Mouse (Mus musculus) hindbrain, embryonic 12.5 days (tissue): ENCODE data around the gene Ppp4r3a. TPM values are rescaled to one million over a fixed set of nuclear protein-coding genes. Genes with fewer than 3 reads are reported as not detected.

Source experiments
- ATAC-seq: fragments of 200-750 bp; cut with Nextera tagmentation; 2 replicates; pipeline ENCODE4 v1.8.0; 2017; ENCODE audit warnings: moderate TSS enrichment; ENCODE audit not compliant: low FRiP score
- H3K27ac ChIP-seq: fragments of 300-500 bp; sonication (generic); 2 replicates; pipeline ENCODE4 v1.5.1; 2016; ENCODE audit warnings: mild to moderate bottlenecking
- H3K27me3 ChIP-seq: fragments of 300-500 bp; sonication (generic); 2 replicates; pipeline ENCODE4 v1.6.1; 2016; ENCODE audit warnings: mild to moderate bottlenecking
- H3K36me3 ChIP-seq: fragments of 300-500 bp; sonication (generic); 2 replicates; pipeline ENCODE4 v1.6.1; 2016; ENCODE audit warnings: mild to moderate bottlenecking
- H3K4me1 ChIP-seq: fragments of 300-500 bp; sonication (generic); 2 replicates; pipeline ENCODE4 v1.6.1; 2016
- H3K4me2 ChIP-seq: fragments of 300-500 bp; sonication (generic); replicated peaks from 2 replicates; pipeline ENCODE4 v1.6.1; 2016; ENCODE audit warnings: mild to moderate bottlenecking
- H3K4me3 ChIP-seq: fragments of 300-500 bp; sonication (generic); 2 replicates; pipeline ENCODE4 v1.5.1; 2016; ENCODE audit warnings: mild to moderate bottlenecking
- H3K9ac ChIP-seq: fragments of 300-500 bp; sonication (generic); 2 replicates; pipeline ENCODE4 v1.6.1; 2016; ENCODE audit warnings: mild to moderate bottlenecking, moderate library complexity
- H3K9me3 ChIP-seq: fragments of 300-500 bp; sonication (generic); replicated peaks from 2 replicates; pipeline ENCODE4 v1.6.1; 2016; ENCODE audit warnings: mild to moderate bottlenecking
- WGBS: fragments of 180-500 bp; shearing (Covaris S2); methylation state at CpG from one replicate; pipeline ENCODE4 v1.1.7; 2016; 5-methylcytosine and 5-hydroxymethylcytosine counted together
- polyA plus RNA-seq: library from polyadenylated mRNA; unstranded; fragments of >200 nt; fragmentation: Nextera tagmentation; extraction: Ambion mirVana; gene quantifications from 2 replicates; pipeline ENCODE4 v1.2.1, GENCODE M21; 2016

The Ppp4r3a gene
- polyA plus RNA-seq, 1 experiment from 2014 or later: 67.6 TPM

- peak; percentile 82 for ATAC-seq
- whole genome bisulfite sequencing: 0% methylated on average over 20 of the region's 23 CpGs
- H3K27ac ChIP-seq: peak overlapping the region; percentile 99
- H3K27me3 ChIP-seq: no peaks in the 10 kb centered on the region
- H3K4me1 ChIP-seq: peaks cover 16% of the 10 kb centered on the region
- no peaks in the 10 kb centered on the region for H3K9me3 ChIP-seq
- peak overlapping the region; percentile 98 for H3K4me3 ChIP-seq
- H3K4me2 ChIP-seq: peak overlapping the region; percentile 69
- H3K9ac ChIP-seq: peak overlapping the region; percentile 97
- H3K36me3 ChIP-seq: 0 out of 2 replicates have a peak, but pooled peaks cover 4% of the 10 kb centered on the region
Measured at GRCm38 (mm10) chr12:101083839-101084195, 315 bp upstream of the Ppp4r3a start.

- Histone ChIP-seq H3K27me3 (no peaks in the 10 kb centered on the region), H3K4me1 (peaks cover 18% of the 10 kb centered on the region), H3K27ac (peak overlapping the region; percentile 99), H3K4me3 (peak overlapping the region; percentile 98), H3K9me3 (no peaks in the 10 kb centered on the region), H3K9ac (peak overlapping the region; percentile 97), H3K4me2 (peak overlapping the region; percentile 93), H3K36me3 (peaks cover 9% of the 10 kb centered on the region; the same call in 1 of the 2 replicates)
- peak; percentile 30 for ATAC-seq
- under 1% methylated on average over 67 of the region's 69 CpGs for WGBS
Measured at GRCm38 (mm10) chr12:101082296-101083075, 1.0 kb downstream of the Ppp4r3a start.

DNA sequence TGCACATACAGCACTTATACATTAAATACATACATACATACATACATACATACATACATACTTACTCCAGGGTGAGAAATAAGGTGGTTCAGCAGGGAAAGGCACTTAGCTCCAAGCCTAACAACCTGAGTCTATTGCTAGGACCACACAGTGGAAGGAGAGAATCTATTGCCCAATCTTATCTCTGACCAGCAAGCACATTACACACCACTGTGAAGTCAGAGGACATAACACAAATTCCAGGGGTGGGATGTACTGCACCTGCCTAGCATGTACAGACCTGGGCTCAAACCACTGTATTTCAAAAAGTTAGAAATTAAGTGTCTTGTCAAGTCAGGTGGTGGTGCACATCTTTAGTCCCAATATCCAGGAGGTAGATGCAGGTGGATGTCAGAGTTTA is 5.5 kb downstream of the Ppp4r3a start:
- Histone ChIP-seq H3K9me3 (no peaks in the 10 kb centered on the region), H3K4me2 (no peak overlapping the region), H3K4me1 (peaks cover 16% of the 10 kb centered on the region), H3K36me3 (peaks cover 15% of the 10 kb centered on the region), H3K27me3 (no peaks in the 10 kb centered on the region), H3K9ac (no peak overlapping the region), H3K27ac (no peak overlapping the region), H3K4me3 (no peak overlapping the region)
- ATAC-seq: no peak

- 82% methylated on average over 3 of the region's 3 CpGs for WGBS
Measured at GRCm38 (mm10) chr12:101075433-101075832, 8.1 kb downstream of the Ppp4r3a start.

DNA sequence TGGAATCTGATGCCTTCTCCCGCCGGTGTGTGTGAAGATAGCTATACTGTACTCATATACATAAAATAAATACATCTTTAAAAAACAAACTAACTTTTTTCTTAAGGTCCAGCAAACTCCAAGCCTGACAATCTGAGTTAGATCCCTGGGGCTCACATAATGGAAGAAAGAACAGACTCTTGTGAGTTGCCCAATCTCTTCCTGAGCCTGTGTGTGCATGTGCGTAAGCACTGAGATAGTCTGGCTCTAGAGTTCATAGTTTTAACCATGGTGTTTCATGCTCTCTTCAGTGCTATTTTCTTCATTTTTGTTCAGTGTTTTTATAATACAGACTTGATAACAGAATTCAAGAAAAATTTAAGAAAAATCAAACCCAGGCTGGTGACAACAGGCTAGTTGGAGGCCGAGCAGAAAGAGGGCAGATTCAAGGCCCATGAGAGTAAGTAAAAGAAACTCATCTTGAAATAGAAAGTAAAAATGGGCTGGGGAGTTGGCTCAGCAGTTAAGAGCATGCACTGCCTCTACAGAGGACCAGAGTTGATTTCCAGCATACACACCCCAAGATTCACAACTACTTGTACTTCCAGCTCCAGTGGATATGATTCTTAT is 8.6 kb downstream of the Ppp4r3a start:
- Histone ChIP-seq H3K27ac (no peak overlapping the region), H3K9me3 (no peaks in the 10 kb centered on the region), H3K4me1 (0 out of 2 replicates have a peak, but pooled peaks cover 2% of the 10 kb centered on the region), H3K4me2 (no peak overlapping the region), H3K4me3 (no peak overlapping the region), H3K9ac (no peak overlapping the region), H3K36me3 (peaks cover 11% of the 10 kb centered on the region), H3K27me3 (no peaks in the 10 kb centered on the region)
- 96% methylated on average over 4 of the region's 4 CpGs for WGBS
- no peak for ATAC-seq

More at GRCm38 (mm10) chr12:101075433-101075832, 8.1 kb downstream of the Ppp4r3a start:
- Histone ChIP-seq H3K27me3 (no peaks in the 10 kb centered on the region), H3K4me3 (no peak overlapping the region), H3K36me3 (peaks cover 12% of the 10 kb centered on the region), H3K9ac (no peak overlapping the region), H3K4me2 (no peak overlapping the region), H3K27ac (no peak overlapping the region), H3K4me1 (0 out of 2 replicates have a peak, but pooled peaks cover 2% of the 10 kb centered on the region), H3K9me3 (no peaks in the 10 kb centered on the region)
- ATAC-seq: no peak

DNA sequence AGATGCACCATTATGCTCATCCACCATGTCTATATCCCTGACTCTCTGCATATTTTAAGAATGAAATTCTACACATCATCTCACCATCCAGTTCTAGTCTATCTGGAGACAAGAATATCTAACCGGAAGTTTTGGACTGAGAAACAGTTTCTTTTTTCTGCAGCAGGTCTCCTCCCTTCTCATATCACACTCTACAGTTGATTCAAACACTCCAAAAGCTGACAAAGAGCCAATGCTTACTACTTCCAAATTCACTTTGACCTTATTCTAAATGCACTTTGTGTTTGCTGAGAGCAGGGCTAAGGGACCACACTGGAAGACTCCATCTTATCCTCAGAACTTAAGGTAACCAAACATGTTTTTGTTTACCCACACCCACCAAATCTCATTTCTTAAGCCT is 13.7 kb downstream of the Ppp4r3a start:
- H3K27ac ChIP-seq: no peak overlapping the region
- no peaks in the 10 kb centered on the region for H3K4me1 ChIP-seq
- ATAC-seq: no peak
- WGBS: 92% methylated on average over 1 of the region's 1 CpGs
- H3K4me3 ChIP-seq: no peak overlapping the region
- no peak overlapping the region for H3K4me2 ChIP-seq
- no peak overlapping the region for H3K9ac ChIP-seq
- no peaks in the 10 kb centered on the region for H3K9me3 ChIP-seq
- H3K36me3 ChIP-seq: peaks cover 19% of the 10 kb centered on the region
- no peaks in the 10 kb centered on the region for H3K27me3 ChIP-seq

DNA sequence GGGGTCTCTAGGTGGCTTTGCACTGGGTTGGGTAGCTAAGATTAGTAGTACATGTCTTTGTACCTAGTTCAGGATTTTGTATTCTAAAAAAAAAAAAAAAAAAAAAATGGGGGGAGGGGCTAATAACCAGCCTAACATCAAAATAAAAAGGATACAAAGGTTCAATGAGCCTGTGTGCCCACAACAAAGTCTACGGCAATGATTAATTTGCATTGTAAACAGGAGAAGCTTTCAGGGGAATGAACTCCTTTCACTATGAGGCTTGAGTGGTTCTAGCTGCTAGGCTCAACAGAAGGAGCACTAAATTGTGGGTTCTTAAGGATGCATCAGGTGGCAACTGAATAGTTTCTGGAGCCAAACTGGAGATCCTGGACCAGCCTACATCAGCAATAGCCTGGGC is 17.2 kb downstream of the Ppp4r3a start:
- no peaks in the 10 kb centered on the region for H3K9me3 ChIP-seq
- H3K9ac ChIP-seq: no peak overlapping the region
- H3K4me1 ChIP-seq: no peaks in the 10 kb centered on the region
- WGBS: 87% methylated on average over 1 of the region's 1 CpGs
- peaks cover 37% of the 10 kb centered on the region for H3K36me3 ChIP-seq
- H3K27ac ChIP-seq: no peak overlapping the region
- no peaks in the 10 kb centered on the region for H3K27me3 ChIP-seq
- H3K4me3 ChIP-seq: no peak overlapping the region
- H3K4me2 ChIP-seq: no peak overlapping the region
- ATAC-seq: no peak

GRCm38 (mm10) chr12:101039956-101040355 is 43.5 kb downstream of the Ppp4r3a start:
- ATAC-seq: no peak
- Histone ChIP-seq H3K4me3 (no peak overlapping the region), H3K9me3 (no peaks in the 10 kb centered on the region), H3K36me3 (peaks cover 51% of the 10 kb centered on the region), H3K27me3 (no peaks in the 10 kb centered on the region), H3K4me2 (no peak overlapping the region), H3K9ac (no peak overlapping the region), H3K27ac (no peak overlapping the region), H3K4me1 (no peaks in the 10 kb centered on the region)

GRCm38 (mm10) chr12:101028954-101029731 is 54.4 kb downstream of the Ppp4r3a start, which contains the start of gene Ccdc88c:
Gene Ccdc88c (minus strand): TSS chr12:101029056.
- ATAC-seq: peak; percentile 92
- under 1% methylated on average over 38 of the region's 56 CpGs for WGBS
- peaks cover 30% of the 10 kb centered on the region for H3K4me1 ChIP-seq
- H3K4me2 ChIP-seq: peak within 1 kb of the TSS; percentile 84
- no peaks in the 10 kb centered on the region for H3K36me3 ChIP-seq
- H3K27ac ChIP-seq: peak within 1 kb of the TSS; percentile 95
- peak within 1 kb of the TSS; percentile 71 for H3K4me3 ChIP-seq
- H3K27me3 ChIP-seq: 0 out of 2 replicates have a peak, but pooled peaks cover 5% of the 10 kb centered on the region
- H3K9me3 ChIP-seq: no peaks in the 10 kb centered on the region
- H3K9ac ChIP-seq: peak within 1 kb of the TSS; percentile 91

DNA sequence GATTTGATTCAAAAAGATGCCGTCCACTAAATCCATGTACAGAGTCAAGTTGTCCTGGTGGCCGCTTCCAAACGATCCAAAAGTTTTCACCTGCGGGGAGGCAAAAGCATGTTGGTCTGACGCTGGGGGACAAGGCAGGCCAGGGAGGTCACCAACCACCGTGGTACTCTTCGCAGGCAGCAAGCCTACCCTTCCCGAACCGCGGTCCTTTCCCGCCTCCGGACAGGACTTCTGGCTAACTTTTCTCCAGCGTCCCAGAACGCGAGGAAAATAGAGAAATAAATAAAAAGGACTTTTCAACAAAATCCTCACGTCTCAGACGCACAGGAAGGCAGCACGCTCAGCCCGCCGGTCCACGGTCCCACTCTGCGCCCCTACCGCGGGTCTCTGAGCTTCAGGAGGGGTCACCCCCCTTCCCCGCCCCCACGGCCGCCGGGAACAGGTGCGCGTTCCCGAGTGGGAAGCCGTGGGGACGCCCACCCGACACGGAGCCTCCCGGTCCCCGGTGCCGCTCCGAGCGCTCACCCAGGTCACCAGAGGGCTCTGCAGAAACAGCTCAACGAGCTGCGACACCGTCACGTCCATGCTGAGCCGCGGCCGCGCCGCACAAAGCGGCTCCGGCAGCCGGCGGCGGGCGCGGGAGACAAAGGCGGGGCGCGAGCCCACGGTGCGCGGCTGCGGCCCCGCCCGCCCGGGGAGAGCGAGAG is 55.1 kb downstream of the Ppp4r3a start:
- H3K36me3 ChIP-seq: no peaks in the 10 kb centered on the region
- H3K4me2 ChIP-seq: peak overlapping the region; percentile 84
- peak overlapping the region; percentile 95 for H3K27ac ChIP-seq
- peak; percentile 66 for ATAC-seq
- peak overlapping the region; percentile 91 for H3K9ac ChIP-seq
- no peaks in the 10 kb centered on the region for H3K9me3 ChIP-seq
- H3K27me3 ChIP-seq: 0 out of 2 replicates have a peak, but pooled peaks cover 7% of the 10 kb centered on the region
- whole genome bisulfite sequencing: under 1% methylated on average over 47 of the region's 67 CpGs
- peak overlapping the region; percentile 71 for H3K4me3 ChIP-seq
- peaks cover 36% of the 10 kb centered on the region for H3K4me1 ChIP-seq

GRCm38 (mm10) chr12:101027451-101028246 is 55.9 kb downstream of the Ppp4r3a start:
- no peaks in the 10 kb centered on the region for H3K9me3 ChIP-seq
- WGBS: 1% methylated on average over 19 of the region's 19 CpGs
- peak overlapping the region; percentile 91 for H3K9ac ChIP-seq
- peak overlapping the region; percentile 71 for H3K4me3 ChIP-seq
- H3K27me3 ChIP-seq: 0 out of 2 replicates have a peak, but pooled peaks cover 7% of the 10 kb centered on the region
- no peaks in the 10 kb centered on the region for H3K36me3 ChIP-seq
- H3K4me2 ChIP-seq: peak overlapping the region; percentile 84
- ATAC-seq: no peak
- peak overlapping the region; percentile 95; the same call in 1 of the 2 replicates for H3K27ac ChIP-seq
- peaks cover 41% of the 10 kb centered on the region for H3K4me1 ChIP-seq
